ENCODE assay signal across 21 mouse cellular contexts in the genomic region with DNA sequence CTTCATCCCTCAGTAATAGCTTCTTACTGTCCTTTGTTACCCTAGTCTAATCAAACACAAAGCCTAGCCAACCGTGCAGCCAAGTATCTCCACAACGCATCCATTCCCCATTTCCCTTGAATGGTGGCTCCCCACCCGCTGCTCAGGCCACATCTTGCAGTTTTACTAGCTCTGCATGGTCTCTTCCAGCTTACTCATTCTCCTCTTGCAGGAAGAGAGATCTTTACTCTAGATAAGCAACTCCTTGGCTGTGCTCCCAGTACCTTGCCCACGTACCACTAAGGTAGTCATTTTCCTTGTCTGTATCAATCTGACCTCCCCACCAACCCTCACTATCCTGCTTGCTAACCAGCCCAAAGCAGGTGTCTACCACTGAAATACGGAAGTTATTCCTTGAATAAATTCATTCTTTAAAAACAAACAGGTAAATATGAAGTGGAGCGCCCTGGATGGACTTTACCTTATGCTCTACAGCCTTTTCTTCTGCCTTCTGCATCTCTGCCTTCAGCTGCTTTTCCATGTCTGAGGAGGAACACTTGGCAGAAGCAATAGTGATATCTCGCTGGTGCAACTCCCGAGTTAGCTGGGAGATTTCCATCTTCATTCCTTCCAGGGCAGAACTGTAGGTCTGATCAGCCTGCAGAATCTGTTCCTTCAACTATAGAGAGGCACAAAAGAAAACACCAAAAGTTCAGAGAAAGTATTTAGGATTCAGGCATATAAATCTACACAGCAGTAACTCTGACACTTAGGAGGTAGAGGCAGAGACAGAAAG. TPM values are rescaled to one million over a fixed set of nuclear protein-coding genes. Genes with fewer than 3 reads are reported as not detected.
DNase-seq lines count a peak whose midpoint lies in the region; TF ChIP-seq lines count a peak whose summit lies in the region.
"Had no signal": no experiment of that assay in that cellular context is flagged by ENCODE, and none has a peak within 500 bp of the region (broad histone marks: within the 10 kb centered on the region; RNA-seq: fewer than 3 reads in every experiment).

No protein-coding gene starts in this region.

- H3K4me1 ChIP-seq in kidney, adult 2 months (ENCODE audit: control insufficient read depth, insufficient read depth, low read length), result no peaks in the 10 kb centered on the region
- H3K4me1 ChIP-seq in small intestine, adult 2 months (ENCODE audit: control insufficient read depth, insufficient read depth, insufficient read length, low read length), result peaks cover 5% of the 10 kb centered on the region; the same call in 1 of the 2 replicates
- H3K4me1 ChIP-seq: heart, embryonic 12.5 days had no signal

- WGBS in kidney, adult 2 months, result 76% methylated on average over 8 of the region's 8 CpGs
- 42% methylated on average over 8 of the region's 8 CpGs for WGBS in small intestine, adult 2 months

- no peak for TF ChIP-seq POLR2A in kidney, adult 2 months (IDR thresholded peaks at IDR 0.05; ENCODE audit: low read depth, low read length)
- TF ChIP-seq POLR2A in small intestine, adult 2 months (IDR thresholded peaks at IDR 0.05; ENCODE audit: low read depth, low read length), result no peak

- H3K4me3 ChIP-seq in kidney, adult 2 months (ENCODE audit: insufficient read depth, low read depth, low read length), result no peak overlapping the region
- no peak overlapping the region for H3K4me3 ChIP-seq in small intestine, adult 2 months (ENCODE audit: low read depth, low read length)
- H3K4me3 ChIP-seq: forebrain, embryonic 12.5 days; heart, embryonic 12.5 days; midbrain, embryonic 10.5 days; neural tube, embryonic 12.5 days had no signal

- peaks cover 6% of the 10 kb centered on the region for H3K36me3 ChIP-seq in kidney, adult 2 months (ENCODE audit: control insufficient read depth, insufficient read depth, low read length)
- H3K36me3 ChIP-seq in small intestine, adult 2 months (ENCODE audit: control insufficient read depth, insufficient read depth, low read length), result peaks cover 32% of the 10 kb centered on the region

- peak; percentile 8 for DNase-seq in kidney, adult 2 months
- no peak for DNase-seq in kidney, postnatal 10 days
- peak; percentile 20 to 25 for DNase-seq in urinary bladder, adult 18-20 months (ENCODE audit: low spot score in 2 of 2)
- DNase-seq in urinary bladder, adult 2 months (ENCODE audit: low spot score), result no peak
- DNase-seq in NIH3T3 (ENCODE audit: low read depth), result peak; percentile 3
- DNase-seq in adrenal gland, postnatal 25 days, result no peak
- DNase-seq: adrenal gland, postnatal 10 days; cerebellum, adult 9-11 months; gastrocnemius, postnatal 25 days; liver; lung, adult 18-20 months; lung, postnatal 4 days; right cerebral cortex, postnatal 25 days; thymus, postnatal 25 days had no signal

- TF ChIP-seq CTCF in kidney, adult 2 months (conservative IDR thresholded peaks at IDR 0.05; ENCODE audit: insufficient read depth, insufficient read length, low read depth, low read length), result no peak
- TF ChIP-seq CTCF in small intestine, adult 2 months (IDR thresholded peaks at IDR 0.05; ENCODE audit: extremely low read depth, insufficient read length, insufficient replicate concordance, low read depth, low read length), result no peak

- H3K27me3 ChIP-seq in kidney, adult 2 months (replicated peaks; ENCODE audit: control insufficient read depth, insufficient read depth, low read length), result no peaks in the 10 kb centered on the region
- no peaks in the 10 kb centered on the region for H3K27me3 ChIP-seq in small intestine, adult 2 months (ENCODE audit: control insufficient read depth, insufficient read depth, low read length)
- H3K27me3 ChIP-seq: forebrain, embryonic 12.5 days; heart, embryonic 12.5 days; neural tube, embryonic 12.5 days had no signal

- no peak overlapping the region for H3K27ac ChIP-seq in kidney, adult 2 months (ENCODE audit: insufficient read depth, low read depth, low read length)
- peak overlapping the region; percentile 39 for H3K27ac ChIP-seq in small intestine, adult 2 months (ENCODE audit: insufficient read depth, low read depth, low read length)
- H3K27ac ChIP-seq: forebrain, embryonic 12.5 days; hindbrain, postnatal 0 days; midbrain, embryonic 10.5 days; neural tube, embryonic 12.5 days; stomach, postnatal 0 days had no signal

RNA-seq across cellular contexts. Expression of a gene that starts 30.2 kb away (rescaled TPM):
- polyA plus RNA-seq in kidney, adult 2 months (2012; rRNA removed), result 136 and 225 TPM in 2 replicates
- polyA plus RNA-seq in urinary bladder, adult 2 months (2012; rRNA removed), result 206 and 215 TPM in 2 replicates
- polyA plus RNA-seq in small intestine, adult 2 months (2012; rRNA removed), result 22.1 and 45.1 TPM in 2 replicates
- 304 and 351 TPM in 2 replicates for total RNA-seq in adrenal gland, postnatal 25 days (2021)

RNA-seq across cellular contexts. Expression of a gene that starts 30.5 kb away (rescaled TPM):
- polyA plus RNA-seq in kidney, adult 2 months (2012; rRNA removed), result 3.7 and 6.9 TPM in 2 replicates
- polyA plus RNA-seq in urinary bladder, adult 2 months (2012; rRNA removed), result 29.3 and 33.9 TPM in 2 replicates
- polyA plus RNA-seq in small intestine, adult 2 months (2012; rRNA removed), result 1.1 and 1.3 TPM in 2 replicates
- total RNA-seq in adrenal gland, postnatal 25 days (2021), result 37.2 and 41.8 TPM in 2 replicates

Comparison
In these comparisons a context has a peak if more than half of its experiments do, and no peak if none do; other contexts are left out.
1. DNase-seq: peak in kidney, adult 2 months (single experiment), urinary bladder, adult 18-20 months (2 of 2) and NIH3T3 (single experiment); none in kidney, postnatal 10 days (single experiment), urinary bladder, adult 2 months (single experiment) and adrenal gland, postnatal 25 days (single experiment).